Mouse (Mus musculus) erythroblast, adult 5-6 weeks (primary cell): ENCODE data around the gene Pafah1b1. TPM values are rescaled to one million over a fixed set of nuclear protein-coding genes. Genes with fewer than 3 reads are reported as not detected.

ENCODE experiments used
- ATAC-seq: replicated peaks from 2 replicates; pipeline ENCODE4 v1.8.0; 2016; ENCODE audit warnings: moderate number of reproducible peaks, mild to moderate bottlenecking, moderate TSS enrichment, inconsistent platforms; ENCODE audit not compliant: poor library complexity, low FRiP score, severe bottlenecking
- total RNA-seq, 2 experiments: library from RNA; stranded (forward) in 1 of 2; stranded (reverse) in 1 of 2; fragments of 150-400 nt in 1 of 2; fragments of 200-764, 138-1000 nt in 1 of 2; gene quantifications; 2 replicates each; pipeline versions ENCODE4 v1.2.3 to v1.2.4; 2015 to 2017; ENCODE audit warnings: low replicate concordance in 2 of 2

The Pafah1b1 gene
- total RNA-seq, 2 experiments from 2014 or later: 70.7 to 95.6 TPM

- ATAC-seq: peak; percentile 88
Observed at GRCm38 (mm10) chr11:74723357-74724234, 874 bp downstream of the Pafah1b1 start.

DNA sequence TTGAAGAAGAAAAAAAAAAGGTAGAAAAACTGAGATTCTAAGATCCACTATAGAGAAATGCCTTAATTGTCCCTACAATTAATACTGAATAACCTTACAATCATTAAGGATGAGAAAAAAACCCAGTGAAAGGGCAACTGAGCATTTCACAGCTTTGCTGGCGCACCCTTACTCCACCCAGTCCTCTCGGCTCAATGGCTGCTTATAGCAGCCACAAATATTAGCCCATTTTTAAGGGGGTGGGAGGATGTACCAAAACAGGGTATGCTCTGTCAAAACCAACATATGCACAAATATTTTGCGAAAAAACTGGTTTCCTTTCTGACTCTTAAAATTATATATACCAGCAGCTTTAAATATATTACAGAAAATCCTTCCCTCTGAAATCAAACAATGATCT lies 2.5 kb downstream of the Pafah1b1 start:
- no peak for ATAC-seq

DNA sequence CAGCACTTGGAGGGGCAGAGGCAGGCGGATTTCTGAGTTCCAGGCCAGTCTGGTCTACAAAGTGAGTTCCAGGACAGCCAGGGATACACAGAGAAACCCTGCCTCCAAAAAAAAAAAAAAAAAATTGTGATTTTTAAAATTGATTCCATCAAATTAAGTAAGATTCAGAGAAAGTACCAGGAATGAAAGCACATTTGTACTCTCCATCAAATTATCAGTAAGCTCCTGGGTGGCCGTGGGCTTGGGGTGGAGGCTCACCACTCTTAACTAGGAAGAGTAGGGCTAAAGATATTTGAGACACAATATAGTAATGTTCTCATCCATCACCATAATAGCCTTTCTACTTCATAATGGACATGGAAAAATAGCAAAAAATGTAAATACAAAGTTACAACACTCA lies 3.3 kb downstream of the Pafah1b1 start:
- ATAC-seq: no peak

GRCm38 (mm10) chr11:74720668-74721067 lies 3.8 kb downstream of the Pafah1b1 start:
- no peak for ATAC-seq

DNA sequence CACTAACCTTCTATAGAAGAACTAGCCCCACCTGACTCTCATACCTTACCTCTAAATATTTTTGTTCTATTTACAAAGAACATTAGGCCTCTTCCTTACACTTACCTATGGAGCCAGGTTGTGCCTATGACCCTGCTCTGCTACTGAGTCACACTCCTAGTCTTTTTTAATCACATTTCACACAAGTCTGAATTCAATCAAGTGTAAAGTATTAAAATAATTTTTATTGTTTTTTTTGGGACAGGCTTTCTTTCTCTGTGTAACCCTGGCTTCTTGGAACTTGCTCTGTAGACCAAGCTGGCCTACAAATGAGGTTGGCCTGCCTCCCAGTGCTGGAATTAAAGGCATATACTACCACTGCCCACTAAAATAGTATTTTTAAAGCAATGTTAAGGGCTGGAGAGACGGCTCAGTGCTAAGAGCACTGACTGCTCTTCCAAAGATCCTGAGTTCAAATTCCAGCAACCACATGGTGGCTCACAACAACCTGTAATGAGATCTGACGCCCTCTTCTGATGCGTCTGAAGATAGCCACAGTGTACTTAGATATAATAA lies 8.4 kb downstream of the Pafah1b1 start:
- ATAC-seq: no peak

- ATAC-seq: no peak
Observed at GRCm38 (mm10) chr11:74710671-74711070, 13.8 kb downstream of the Pafah1b1 start.

DNA sequence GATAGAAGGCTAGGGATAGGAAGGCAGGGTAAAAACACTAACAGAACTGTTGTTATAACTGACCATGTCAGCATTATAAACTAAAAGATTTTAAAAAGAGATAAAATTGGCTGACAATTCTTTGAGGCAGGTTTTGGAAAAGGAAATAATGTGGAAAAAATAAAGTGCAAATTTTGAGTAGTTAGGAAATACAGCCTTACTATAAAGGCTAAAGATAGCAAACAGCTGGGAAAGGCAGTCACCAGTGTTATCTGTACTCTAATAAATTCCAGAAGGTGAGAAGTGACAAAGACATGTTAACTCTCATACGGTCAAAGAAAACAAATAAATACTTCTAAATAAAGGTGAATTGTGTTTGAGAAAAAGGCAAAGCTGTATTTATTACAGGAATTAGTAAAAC lies 15.7 kb downstream of the Pafah1b1 start:
- ATAC-seq: no peak

DNA sequence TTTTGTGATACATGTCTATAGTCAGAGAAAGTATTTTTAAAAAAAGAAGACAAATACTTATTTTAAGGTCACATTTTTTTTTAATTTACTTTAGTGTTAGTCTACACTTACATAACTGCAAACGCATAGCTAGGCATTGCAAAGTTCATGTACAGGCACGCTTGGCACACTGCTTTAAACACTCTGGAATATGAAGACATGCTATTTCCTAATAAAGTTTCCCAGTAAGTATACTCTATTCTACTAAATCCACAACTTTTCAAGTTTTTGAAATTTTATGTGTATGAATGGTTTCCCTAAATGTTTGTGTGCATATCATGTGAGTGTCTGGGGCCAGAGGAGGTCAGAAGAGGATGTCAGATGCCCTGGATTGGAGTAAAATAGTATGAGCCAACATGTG lies 20.4 kb downstream of the Pafah1b1 start:
- ATAC-seq: no peak

DNA sequence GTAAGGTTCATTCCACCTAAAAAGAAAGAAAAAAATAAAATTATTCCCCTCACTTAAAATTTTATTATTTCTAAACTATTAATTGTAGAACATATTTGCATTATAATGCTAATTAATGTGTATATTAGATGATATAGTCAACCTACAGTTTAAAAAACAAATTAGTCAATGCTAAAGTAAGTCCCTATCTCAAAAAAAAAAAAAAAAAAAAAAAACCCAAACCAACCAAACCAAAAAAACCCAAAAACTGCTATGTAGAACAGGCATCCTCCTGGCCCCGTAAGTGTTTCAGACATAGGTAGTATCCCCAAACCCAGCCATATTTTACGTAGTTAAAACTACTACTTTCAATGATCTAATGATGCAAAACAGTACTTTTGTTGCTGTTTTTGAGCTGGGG lies 25.0 kb downstream of the Pafah1b1 start:
- no peak for ATAC-seq

GRCm38 (mm10) chr11:74692151-74692550 lies 32.3 kb downstream of the Pafah1b1 start:
- ATAC-seq: no peak

DNA sequence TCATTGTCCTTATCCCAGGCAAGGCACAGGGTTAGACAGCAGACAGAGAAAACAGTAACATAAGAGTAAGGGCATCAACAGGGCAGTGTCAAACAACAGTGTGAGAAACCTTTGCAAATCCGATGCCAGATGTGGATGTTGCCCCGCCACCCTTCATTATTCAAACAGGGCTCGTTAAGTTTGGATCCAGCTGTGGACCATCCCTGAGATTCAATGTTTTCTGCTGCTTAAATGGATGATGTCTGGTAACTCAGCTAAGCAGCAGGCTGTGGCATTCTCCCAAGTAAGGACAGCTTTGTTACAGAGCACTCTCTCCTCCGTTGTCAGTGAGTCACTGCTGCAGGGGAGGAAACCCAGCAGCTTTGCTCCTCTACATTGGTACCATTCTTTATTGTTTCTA lies 49.3 kb downstream of the Pafah1b1 start:
- ATAC-seq: no peak

DNA sequence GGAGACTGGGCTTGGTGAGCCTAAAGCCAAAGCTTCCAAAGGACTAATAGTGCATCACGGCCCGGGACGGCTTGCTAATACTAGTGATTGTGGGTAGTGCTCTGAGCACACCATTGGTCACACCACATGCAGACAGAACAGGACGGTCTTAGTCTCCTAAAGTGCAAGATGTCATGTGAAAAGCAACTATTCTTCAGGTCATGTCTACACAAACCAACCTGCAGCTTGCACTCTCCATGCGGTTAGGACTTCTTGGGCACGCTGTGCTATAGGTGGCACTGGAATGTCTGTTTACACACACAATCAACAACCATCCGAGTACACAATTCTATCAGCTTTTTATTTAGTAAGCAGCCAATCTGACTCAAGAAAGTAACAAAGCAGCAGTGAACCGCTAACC lies 49.8 kb downstream of the Pafah1b1 start:
- ATAC-seq: 0 out of 2 replicates have a peak, but pooled peaks have one; percentile 23

DNA sequence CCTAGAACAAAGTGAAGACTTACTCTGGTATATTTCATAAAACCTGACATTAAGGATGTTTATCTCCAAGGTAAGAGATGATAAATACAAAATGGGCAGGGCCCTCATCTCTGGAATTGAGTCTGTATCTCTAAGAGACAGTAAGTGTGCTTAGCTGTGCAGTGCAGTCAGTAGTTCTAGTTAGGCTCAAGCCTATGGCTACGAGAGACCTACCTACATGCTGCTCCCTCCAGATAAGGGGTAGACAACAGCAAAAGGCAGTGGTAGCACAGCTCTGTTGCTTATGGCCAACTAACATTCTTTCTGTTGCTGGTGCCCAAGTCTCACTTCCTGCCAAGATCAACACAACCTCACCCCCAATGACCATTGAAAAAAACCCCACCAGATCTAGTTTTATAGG lies 50.9 kb downstream of the Pafah1b1 start:
- peak; percentile 64 for ATAC-seq

- peak; percentile 5; the same call in 1 of the 2 replicates for ATAC-seq
Observed at GRCm38 (mm10) chr11:74672901-74673513, 51.5 kb downstream of the Pafah1b1 start.

DNA sequence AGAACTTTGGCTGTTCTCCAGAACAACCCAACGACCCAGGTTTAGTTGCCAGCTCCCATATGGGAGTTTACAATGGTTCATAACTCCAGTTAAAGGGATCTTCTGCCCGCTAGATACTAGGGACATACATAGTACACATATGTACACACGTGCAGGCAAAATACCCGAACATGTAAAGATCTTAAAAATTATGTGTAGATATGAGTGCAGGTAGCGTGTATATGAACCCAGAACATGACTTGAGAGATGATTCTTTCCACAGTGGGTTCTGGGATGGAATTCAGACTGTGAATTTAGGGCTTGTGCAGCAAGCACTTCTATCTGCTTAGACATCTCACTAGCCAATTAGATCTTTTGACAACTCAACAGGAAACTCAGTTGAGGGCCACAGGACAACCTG lies 52.6 kb downstream of the Pafah1b1 start:
- ATAC-seq: no peak

DNA sequence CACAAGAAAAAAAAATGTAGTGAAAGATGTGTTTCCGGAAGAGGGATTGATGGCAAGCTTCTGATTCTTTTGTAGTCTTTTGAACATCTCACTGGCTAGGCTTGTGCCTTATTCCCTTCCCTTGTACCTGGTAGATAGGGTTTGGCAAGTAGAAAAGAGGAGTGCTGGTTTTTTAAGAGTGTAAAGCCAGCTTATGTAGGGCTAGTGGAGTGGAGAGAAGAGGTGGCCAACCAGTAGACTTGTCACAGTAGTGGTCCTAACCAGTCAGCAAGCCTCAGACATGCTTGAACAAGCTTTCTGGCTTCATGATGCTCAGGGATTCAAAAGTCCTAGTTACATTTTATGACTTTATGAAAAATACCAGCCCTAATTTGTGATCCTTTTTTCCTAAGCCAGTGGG lies 53.5 kb downstream of the Pafah1b1 start:
- no peak for ATAC-seq

- ATAC-seq: no peak
Observed at GRCm38 (mm10) chr11:74670151-74670550, 54.3 kb downstream of the Pafah1b1 start.

DNA sequence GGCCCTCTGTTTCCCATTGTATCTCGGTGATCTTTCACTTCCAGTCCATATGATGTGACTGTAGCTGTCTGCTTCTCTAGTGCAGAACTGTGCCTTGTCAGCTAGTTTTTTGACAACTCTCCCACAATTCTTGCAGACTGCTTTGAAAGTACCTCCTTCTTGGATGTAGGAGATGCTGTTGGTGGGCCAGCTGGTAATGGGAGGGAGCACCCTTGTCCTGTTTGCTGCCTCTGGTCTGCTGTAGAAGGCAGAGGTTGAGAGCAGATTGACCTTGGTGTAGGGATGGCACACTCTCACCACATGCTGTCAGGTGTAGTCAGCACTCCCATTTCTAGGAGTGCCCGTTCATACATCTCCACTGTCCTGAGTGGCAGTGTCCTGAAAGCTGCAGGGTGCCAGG lies 55.5 kb downstream of the Pafah1b1 start:
- no peak for ATAC-seq

- no peak for ATAC-seq
Observed at GRCm38 (mm10) chr11:74668466-74668865, 56.0 kb downstream of the Pafah1b1 start.

DNA sequence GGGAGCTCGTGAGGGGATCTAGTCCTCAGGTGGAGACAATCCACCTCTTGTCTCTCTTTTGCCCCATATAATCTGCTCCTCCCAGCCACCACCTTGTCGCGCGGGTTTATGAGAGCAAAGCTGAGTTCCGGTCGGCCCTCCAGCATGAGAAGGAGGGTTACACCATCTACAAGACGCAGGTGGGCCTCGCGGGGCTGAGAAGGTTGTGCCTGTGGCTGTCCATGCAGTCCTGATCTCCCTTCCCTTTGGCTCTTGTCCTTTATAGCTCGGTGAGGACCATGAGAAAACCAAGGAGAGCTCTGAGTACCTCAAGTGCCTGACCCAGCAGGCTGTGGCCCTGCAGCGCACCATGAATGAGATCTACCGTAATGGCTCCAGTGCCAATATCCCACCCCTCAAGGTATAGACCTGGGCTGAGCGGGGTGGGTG lies 56.9 kb downstream of the Pafah1b1 start:
- no peak for ATAC-seq
